Mouse (Mus musculus) fibroblast of lung, adult 2 months (primary cell): ENCODE measurements around the gene Fzd4.

Experiments
- DNase-seq: peaks from one replicate; pipeline ENCODE4 v3.0.0-alpha.2; 2011; ENCODE audit warnings: low read depth

Gene Fzd4

GRCm38 (mm10) chr7:89427101-89427500 is 22.9 kb downstream of the Fzd4 start:
- DNase-seq: no peak

DNA sequence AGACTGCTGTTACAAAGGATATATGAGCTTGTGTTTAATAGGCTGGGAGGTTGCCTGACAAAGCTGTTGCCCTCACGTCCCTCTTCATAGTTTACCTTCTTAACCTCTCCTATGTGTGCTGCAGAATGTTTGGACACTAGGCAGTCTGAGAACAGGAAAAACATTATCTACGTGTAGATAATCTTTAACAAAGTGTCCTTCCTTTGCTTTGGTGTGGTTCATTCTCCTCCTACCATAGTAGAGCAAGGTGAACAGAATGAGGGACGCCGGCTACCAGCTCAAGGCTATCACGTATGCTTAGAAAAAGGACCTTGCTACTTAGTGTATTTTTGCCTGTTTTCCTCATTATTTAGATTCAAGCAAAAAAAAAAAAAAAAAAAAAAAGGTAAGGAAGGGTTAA is 24.6 kb downstream of the Fzd4 start:
- no peak for DNase-seq

DNA sequence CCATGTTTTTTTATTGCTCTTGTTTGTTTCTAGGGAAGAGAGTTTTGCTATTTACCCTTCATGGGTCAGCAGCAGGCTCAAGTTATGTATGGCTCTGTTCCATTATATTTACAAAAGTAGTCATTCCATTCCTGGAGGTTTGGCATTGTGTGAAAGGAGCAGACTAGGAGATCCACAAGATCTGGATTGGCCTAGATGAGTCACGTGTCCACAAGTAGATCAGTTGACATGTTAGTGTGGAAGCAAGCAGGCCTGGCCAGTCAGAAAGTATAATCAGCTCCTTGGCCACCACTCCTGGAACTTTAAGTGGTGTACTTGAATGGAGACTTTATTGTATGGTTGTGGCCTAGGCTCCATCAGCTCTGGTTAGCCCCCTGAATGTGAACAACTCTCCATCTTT is 25.2 kb downstream of the Fzd4 start:
- DNase-seq: no peak

GRCm38 (mm10) chr7:89431185-89431584 is 27.0 kb downstream of the Fzd4 start:
- DNase-seq: no peak

DNA sequence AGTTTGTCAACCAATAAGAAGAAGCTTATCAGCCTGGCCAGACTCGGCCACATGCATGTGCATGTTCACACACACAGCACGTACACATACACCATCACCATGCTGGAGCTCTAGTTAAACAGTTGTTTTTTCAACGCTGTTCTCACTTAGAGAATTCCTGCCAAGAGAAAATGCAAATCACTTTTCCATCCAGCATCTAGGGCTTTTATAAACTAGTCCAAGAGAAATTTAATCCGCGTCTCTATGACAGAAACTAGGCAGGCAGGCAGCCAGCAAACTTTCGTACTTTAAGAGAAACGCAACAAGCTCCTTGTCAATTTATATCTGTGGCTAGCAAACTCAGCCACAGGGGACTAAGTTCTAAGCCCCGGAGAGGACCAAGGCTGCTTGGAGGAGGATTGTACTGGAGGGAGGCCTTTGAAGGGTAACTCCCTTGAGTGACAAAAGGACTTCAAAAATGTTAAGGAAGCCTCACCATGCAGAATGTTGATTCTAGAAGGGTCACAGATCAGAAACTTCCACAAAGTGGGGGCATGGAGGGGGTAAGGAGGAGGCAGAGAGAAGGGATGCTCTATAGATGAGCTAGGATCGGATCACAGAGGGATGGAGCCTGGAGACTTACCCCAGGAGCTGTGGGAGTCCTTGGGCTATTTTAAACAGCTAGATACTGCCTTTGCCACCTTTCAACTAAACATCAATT is 29.2 kb downstream of the Fzd4 start:
- DNase-seq: peak; percentile 37

DNA sequence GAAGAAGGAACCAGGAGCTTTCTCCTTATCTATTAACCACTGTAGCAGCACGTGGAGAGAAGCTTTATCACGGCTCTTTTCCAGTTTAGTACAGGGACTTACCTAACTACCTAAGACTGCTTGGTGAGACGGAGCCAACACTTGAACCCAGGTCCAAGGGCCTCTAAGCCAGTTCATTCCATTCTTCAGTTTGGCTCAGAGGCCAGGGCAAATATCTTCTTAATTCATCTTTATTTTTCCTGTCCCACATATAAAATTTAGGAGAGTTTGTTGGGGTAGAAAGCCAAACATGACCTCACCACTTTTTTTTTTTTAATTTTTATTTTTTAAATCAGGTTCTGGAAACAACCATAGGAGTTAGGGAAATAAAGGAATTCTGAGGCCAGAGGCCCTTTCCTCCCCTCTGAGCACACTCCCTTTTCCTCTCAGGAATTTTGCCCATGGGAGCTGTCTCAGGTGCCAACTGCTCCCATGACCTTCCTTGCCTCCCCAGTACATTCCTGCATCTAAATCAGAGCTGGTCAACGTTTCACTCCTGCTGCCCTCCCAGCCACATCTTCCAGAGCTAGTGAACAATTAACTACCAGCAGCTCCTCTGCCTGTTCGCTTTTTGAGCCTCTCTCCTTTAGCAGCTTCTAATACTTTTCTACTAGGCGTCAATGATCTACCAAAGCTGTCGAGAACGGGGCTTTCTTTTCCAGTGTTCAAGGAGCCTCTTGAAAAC is 29.9 kb downstream of the Fzd4 start:
- no peak for DNase-seq

DNA sequence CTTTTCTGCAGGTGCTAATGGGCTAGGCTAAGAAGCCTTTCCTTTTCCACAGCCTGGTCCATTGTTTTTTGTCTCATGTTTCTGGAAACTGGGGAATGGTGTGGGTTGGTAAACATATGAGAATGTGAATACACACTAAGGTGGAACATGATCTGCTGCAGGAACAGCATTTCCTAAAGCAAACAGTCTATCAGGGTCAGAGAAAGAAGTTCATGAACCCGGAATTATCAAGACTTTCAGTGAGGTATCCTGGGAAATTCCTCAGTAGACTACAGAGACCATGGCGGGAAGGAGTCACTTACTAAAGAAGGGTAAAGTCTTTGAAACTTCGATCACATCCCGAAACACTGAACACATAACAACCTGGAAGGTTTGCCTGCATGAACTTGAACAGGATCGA is 32.2 kb downstream of the Fzd4 start:
- no peak for DNase-seq

- DNase-seq: no peak
Observed at GRCm38 (mm10) chr7:89437589-89437988, 33.4 kb downstream of the Fzd4 start.

DNA sequence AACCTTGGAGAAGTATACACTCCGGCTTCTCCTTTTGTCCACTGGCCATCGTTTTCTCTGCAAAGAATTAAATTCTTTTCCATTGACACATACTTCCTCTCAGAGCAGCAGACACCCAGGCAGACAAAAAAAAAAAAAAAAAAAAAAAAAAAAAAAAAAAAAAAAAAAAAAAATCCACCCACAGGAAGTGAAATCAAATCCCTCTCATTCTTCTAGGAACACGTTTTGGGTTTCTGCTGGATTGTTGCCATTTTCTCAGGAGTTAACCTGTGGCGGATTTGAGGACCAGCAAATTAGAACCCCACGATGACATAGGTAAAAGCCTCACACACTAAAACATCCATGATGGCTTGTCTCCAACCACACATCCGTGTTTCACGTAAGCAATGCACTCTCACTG is 37.1 kb downstream of the Fzd4 start:
- no peak for DNase-seq

DNA sequence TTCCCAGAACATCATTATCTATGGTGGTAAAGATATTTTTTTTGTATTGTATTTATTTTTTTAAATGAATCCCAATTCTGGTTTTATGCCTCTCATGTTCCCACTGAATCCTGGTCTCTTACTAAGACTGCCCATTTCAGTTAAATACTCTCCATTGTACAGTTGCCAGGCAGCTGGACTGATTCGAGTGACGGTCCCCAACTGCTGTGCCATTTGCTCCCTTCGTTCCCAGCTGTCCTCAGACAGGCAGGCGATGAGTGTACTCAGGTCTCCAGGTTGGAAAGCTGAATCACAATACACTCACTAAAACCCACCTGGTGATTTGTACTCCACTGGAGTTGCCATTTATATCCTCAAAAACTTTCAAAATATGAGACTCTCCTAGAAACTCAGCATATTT is 38.1 kb downstream of the Fzd4 start:
- DNase-seq: no peak

DNA sequence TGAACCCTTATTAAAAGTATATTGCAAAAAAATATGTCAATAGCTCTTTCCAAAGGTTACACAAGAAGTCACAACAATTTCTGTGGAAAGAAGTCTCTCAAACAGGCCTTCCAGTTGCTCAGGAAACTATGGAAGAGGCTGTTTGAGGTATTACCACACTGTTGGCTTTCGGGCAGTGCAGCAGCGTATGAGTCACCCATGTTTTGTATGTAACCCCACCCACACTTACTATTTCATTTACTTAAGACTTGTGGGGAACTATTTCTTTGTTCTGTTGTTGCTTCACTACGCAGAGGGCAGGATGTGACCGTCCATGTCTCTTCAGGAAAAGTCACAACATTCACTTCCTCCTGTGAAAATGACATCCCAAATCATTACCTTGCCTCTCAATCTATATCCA is 41.0 kb downstream of the Fzd4 start:
- peak; percentile 46 for DNase-seq

DNA sequence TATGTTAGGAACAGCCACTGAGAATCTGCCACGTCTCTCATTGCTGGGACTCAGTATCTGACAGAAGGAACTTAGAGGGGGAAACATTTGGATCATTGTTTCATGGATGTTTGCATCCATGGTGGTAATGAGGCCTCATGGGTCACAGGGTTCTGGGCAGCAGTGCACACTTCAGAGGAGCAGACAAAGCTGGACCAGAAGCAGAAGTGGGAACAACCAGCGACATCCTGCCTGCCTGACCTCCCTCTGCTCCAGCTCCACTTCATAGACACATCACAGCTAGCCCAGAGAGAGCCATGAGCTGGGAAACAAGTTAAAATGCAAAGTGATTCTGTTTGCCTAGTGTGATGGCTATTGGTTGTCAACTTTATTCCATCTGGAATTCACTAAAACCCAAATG is 46.2 kb downstream of the Fzd4 start:
- DNase-seq: no peak

GRCm38 (mm10) chr7:89456380-89457076 is 52.4 kb downstream of the Fzd4 start:
- no peak for DNase-seq

GRCm38 (mm10) chr7:89459691-89460090 is 55.5 kb downstream of the Fzd4 start:
- no peak for DNase-seq

DNA sequence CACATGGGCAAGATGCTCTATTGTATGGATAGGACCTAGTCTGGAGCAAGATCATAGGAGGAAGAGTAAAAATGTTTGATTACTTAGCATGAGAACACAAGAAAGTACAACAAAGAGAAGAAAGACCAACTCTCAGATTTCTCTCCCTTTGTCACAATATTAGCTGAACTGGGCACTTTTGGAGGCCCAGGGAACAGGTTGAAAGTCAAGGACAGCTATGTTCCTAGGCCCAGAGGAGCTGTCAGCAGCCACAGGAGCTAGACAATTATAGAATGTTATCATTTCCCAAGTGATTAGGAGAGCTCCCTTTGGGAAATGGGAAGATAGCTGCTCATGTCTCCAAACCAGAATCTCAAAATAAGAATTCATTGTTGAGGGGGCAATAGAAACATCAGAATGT is 56.8 kb downstream of the Fzd4 start:
- DNase-seq: no peak

DNA sequence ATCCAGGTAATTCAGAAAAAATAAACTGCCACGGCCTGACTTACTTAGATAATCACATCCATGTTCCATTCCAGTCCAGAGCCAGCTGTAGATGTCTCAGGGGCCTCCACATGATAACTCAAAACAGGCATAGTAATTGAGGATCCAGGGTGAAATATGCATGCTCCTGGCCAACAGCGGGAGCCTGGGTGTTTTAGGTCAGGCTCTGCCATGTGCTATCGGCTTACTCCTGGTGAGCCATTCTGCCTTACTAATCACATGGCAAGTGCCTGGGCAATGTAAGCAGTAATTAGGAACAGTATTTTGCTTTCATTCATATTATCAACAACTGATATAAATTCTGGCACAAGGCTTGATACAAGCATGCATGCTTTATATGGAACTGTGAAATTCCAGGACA is 57.2 kb downstream of the Fzd4 start:
- DNase-seq: no peak
